Mouse (Mus musculus) embryo, embryonic 10 days (tissue): ENCODE results near the gene Pole2.

Experiments used
- DNase-seq: peaks from one replicate; pipeline ENCODE4 v3.0.0-alpha.2; 2015; ENCODE audit warnings: low spot score

Pole2 gene

DNA sequence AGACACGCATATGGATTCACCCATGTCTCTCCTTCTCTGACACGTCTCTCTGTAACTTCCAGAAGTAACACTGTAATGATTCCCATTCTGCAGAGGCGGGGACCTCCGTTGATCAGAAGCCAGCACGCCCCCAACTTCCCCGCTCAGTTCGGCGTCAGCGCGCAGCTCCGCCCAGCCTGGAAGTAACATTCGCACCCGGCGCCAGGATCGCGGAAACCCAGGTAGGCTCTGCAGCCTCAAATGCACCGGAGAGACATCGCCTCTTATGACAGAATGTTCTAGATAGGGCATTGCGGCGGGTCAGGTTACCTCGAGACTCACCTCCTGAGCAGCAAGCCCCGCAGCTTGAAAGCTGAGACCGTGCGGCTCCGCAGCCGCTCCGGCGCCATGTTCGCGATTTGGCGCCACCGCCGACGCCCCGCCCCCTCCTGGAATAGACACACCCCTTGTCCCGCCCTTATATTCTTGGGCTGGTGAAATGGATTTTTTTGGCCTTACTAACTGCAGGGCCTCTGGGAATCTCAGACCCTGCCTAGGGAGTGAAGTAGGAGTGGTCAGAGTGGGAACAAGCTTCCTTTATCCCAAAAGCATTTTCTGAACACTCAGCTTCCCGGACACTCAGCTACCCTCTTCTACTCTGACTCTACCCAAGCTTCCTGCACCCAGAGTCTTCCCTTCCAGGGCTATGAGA is at the start of gene Pole2:
Pole2 (minus strand) TSS at position 420 of the 691 bp plus-strand sequence.
- peak; percentile 90 for DNase-seq

DNA sequence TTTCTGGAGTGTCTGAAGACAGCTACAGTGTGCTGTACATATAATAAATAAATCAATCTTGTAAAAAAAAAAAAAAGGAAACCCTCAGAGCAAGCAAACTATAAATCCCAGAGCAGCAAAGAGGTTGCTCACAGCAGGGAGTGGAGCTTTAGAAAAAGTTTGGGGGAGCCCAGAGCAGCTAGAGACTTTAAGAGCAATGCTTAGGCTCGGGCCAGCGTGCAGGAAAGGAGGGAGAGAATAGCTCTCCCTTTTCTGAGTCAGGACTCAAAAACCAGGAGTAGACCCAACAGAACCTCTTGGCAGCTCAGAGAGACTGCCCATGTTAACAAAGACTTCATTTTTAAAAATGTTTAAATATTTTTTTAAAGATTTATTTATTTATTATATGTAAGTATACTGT is 41.0 kb upstream of the Pole2 start:
- DNase-seq: no peak

DNA sequence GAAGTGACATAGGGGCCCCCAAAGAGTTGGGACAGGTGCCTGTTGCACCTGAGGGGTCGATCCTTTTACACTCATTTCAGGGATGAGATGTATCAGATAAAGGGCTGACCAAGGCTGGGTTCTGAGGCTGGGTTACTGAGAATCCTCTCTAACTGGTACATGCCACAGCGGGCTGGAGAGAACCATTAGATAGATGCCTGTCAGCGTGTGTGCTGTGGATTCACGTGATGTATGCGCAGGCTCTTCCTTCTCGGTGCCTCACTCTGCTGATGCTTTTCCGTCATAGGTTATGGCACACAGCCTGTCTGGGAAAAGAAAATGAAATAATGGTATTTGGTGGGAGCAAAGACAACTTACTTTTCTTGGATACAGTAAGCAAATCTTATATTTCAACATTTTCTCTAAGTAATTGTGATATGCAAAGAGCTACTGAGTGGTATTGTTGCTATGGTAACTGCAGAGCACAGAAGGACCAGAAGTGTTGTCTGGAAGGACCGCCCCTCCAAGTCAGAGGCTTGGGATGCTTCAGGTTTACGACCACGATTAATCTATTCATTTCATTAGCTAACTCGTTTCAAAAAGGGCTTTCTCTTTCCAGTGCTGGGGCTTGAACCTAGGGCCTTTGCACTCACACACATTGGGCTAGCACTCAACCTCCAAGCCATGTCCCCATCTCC is 40.1 kb upstream of the Pole2 start:
- no peak for DNase-seq

- DNase-seq: no peak
Observed at GRCm38 (mm10) chr12:69265031-69265430, 37.0 kb upstream of the Pole2 start.

DNA sequence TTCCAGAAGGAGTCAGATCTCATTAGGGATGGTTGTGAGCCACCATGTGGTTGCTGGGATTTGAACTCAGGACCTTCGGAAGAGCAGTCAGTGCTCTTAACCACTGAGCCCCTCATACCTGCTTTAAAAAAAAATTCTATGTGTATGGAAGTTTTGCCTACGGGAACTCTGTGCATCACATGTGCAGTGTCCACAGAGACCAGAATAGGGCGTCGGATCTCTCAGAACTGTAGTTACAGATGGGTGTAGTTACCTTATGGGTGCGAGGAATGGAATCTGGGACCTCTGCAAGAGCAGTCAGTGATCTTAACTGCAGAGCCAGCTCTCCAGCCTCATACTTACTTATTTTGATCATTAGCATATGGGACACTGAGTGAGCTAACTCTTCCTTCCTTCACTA is 34.3 kb upstream of the Pole2 start:
- DNase-seq: no peak

DNA sequence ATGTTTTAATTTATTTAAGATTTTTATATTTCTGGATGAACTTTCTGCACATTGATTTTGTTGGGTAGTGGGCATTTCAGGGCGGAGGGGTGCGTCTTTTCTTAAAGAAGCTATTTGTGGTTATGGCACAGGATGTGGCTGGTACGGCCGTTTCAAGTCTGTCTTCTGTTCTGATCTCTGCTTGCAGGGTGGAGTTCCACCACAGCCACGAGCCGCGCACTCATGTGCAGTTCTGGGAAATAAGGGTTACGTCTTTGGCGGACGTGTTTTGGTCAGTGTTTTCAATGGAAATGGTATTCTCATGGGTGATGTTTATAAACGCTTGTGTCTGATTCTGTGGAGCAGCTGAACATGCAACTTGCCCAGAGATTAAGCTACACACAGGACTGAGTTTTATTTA is 29.8 kb upstream of the Pole2 start:
- no peak for DNase-seq

GRCm38 (mm10) chr12:69253806-69254205 is 25.8 kb upstream of the Pole2 start:
- no peak for DNase-seq

GRCm38 (mm10) chr12:69250756-69251155 is 22.8 kb upstream of the Pole2 start:
- no peak for DNase-seq

DNA sequence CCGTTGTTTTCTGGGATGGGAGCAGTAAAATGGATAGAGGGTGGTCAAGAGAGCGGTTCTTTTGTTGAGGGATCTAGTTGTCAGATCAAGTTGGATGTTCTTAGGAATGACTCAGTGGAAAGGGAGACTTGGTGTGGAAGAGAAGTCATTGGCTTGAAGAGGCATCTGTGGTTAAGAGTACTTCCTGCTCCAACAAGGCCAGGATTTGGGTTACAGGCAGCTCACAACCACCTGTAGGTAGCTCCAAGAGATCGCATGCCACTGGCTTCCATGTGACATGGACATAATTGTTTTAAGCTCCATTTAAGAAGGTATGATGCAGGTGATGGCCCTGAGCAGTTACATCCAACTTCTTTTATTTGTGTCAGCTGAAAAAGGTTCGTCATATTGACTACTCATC is 21.8 kb upstream of the Pole2 start:
- no peak for DNase-seq

DNA sequence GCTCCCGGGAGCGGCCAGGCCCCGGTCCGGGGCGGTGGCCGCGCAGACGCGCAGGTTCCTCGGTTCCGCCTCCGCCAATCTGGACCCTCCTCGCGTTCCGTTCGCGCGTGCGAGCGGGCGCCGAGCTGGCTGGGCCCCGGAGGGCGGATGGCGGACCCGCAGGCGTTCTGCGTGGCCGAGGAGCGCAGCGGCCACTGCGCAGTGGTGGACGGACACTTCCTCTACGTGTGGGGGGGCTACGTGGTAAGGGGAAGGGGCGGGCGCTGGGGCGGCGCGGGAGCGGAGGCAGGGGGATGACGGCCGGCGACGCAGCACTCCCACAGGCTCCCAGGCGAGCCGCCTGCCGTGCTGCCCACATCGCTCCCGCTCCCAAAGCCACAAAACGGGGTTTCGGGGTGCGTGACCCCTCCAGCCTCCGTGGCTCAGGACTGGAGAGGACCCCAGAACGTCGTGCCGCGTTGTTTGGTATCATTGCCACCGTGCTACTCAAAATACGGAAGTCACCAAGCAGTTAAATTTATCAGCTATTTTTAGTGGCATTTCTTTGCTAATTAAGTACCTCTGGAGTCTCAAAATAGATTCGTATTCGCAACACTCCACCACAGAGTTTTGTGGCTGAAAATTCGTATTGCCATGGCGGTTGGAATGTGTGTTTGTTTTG is 13.9 kb upstream of the Pole2 start:
- DNase-seq: peak; percentile 84

DNA sequence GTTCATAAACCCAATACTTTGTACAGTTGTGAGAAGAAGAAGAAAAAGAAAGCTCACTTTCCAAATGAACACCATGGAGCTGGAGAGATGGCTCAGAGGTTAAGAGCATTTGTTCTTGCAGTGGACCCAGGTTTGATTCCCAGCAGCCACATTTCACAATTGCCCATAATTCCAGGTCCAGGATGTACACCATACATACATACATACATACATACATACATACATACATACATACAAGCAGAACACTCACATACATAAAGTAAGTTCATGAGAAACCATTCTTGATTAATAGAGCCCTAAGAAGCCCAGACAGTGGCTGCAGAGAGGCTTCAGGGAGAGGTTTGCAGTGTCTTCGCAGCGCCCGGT is 13.4 kb upstream of the Pole2 start:
- DNase-seq: no peak

- DNase-seq: no peak
Observed at GRCm38 (mm10) chr12:69240876-69241275, 12.9 kb upstream of the Pole2 start, which contains the start of gene Klhdc1. Gene Klhdc1, plus strand, starts transcription at chr12:69241176.

DNA sequence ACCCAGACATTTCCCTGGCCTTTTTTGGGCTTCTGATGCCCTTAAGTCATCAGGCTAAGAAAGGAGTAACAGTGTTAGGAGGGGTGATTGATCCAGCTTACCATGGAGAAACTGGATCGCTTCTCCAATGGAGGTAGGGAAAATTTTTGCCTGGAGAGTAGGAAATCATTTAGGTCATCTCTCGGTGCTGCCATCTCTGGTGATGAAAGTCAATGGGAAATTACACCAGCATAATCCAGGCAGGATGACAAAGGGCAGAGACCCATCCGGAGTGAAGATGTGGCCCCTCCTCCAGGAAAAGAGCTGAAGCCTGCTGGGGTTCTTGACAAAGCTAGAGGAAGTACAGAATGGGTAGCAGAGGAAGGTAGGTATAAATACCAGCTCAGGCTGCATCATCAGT is 10.3 kb upstream of the Pole2 start:
- no peak for DNase-seq

DNA sequence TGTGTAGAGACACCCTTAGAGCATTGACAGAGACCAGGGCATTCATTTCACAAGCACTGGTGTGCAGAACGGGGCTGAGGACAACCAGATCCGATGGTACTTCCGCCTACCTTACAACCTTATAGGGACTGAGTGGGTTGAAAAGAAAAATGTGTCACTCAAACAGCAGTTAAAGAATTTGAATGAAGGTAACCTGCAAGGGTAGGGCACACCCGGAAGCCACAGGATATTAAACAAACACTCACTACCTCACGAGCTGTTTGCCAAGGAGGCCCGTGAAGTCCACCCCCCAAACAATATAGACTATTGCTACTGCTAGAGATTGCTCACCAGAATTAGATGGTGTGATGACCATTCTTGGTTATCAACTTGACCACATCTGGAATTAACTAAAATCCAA is 7.8 kb upstream of the Pole2 start:
- DNase-seq: no peak

- DNase-seq: peak; percentile 18
Observed at GRCm38 (mm10) chr12:69229251-69229650, 1.3 kb upstream of the Pole2 start.

- DNase-seq: no peak
Observed at GRCm38 (mm10) chr12:69220613-69221277, 7.2 kb downstream of the Pole2 start.

GRCm38 (mm10) chr12:69216587-69216986 is 11.4 kb downstream of the Pole2 start:
- no peak for DNase-seq

GRCm38 (mm10) chr12:69215000-69215785 is 12.8 kb downstream of the Pole2 start:
- DNase-seq: no peak

- DNase-seq: no peak
Observed at GRCm38 (mm10) chr12:69214393-69214792, 13.6 kb downstream of the Pole2 start.

GRCm38 (mm10) chr12:69213186-69213777 is 14.7 kb downstream of the Pole2 start:
- no peak for DNase-seq

DNA sequence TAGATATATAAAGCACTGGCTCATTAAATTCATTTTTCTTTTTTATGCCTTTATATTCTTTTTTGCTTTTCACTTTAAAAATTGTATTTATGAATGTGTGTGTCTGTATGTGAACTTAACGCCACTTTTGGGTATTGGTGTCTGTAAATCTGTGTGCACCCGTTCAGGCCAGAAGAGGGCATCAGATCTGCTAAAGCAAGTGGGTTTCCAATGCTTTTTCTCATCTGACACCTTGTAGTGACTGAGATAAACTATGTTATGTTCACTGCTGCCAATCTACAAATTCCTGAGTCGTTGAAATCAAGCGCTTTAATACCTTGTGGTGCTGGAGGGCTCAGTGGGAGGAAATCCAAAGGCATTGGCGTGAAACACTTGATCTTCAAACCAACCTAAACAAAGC is 16.9 kb downstream of the Pole2 start:
- peak; percentile 24 for DNase-seq
